Mouse (Mus musculus): ENCODE results near the gene Hsh2d.
A peak's percentile ranks its signal among the peaks of the same experiment; 100 is the strongest.

DNA sequence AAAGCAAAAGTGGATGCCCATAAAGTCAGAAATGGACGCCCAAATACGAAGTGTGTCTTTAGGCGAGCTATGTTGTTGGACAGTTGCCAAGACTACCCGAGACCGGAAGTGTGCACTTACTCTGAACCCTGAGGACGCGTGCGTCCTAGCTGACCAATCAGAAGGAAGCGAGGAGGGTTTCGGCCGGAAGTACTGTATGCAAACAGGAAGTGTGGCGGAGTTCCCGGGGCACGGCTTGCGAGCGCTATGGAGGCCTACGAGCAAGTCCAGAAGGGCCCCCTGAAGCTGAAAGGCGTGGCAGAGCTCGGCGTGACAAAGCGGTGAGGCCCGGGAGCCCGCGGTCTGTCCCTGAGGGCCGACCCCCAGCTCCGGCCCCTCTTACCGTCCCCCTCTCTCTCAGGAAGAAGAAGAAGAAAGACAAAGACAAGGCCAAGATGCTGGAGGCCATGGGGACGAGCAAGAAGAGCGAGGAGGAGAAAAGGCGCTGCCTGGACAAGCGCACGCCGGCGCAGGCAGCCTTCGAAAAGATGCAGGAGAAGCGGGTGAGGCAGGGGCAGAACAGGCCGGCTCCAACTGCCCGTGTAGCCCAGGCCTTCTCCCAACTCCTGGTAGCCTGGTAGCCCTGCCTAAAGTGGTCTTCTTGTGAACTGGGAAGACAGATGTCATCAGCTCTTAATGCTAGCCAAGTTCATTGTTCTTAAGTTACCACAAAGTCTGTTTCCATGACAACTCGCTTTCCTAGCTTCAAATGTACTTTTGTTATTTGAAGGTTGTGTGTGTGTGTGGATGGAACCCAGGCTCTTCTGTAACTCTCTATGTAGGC lies 30.3 kb downstream of the Hsh2d start, which contains the start of gene Fam32a:
- TF ChIP-seq CTCF (IDR thresholded peaks at IDR 0.05; ENCODE audit: control insufficient read depth, insufficient read depth, low read length) (no peak), POLR2A (IDR thresholded peaks at IDR 0.05; ENCODE audit: borderline replicate concordance, control insufficient read depth, low read depth, low read length) (peak; percentile 73; the same call in 1 of the 2 replicates)
